Mouse (Mus musculus) B cell, adult 2 months (primary cell): ENCODE measurements around the gene Helt.

ENCODE experiments used
- DNase-seq, 2 experiments: peaks; one replicate each; pipeline ENCODE4 v3.0.0; 2022

Gene Helt

GRCm38 (mm10) chr8:46294181-46294892, at the start of gene Helt:
Gene Helt, minus strand, starts transcription at chr8:46294671.
- no peak for DNase-seq

GRCm38 (mm10) chr8:46342272-46342671, 47.8 kb upstream of the Helt start:
- DNase-seq: no peak

GRCm38 (mm10) chr8:46340381-46341273, 46.2 kb upstream of the Helt start:
- DNase-seq: peak in 1 of 2 experiments; percentile 18

DNA sequence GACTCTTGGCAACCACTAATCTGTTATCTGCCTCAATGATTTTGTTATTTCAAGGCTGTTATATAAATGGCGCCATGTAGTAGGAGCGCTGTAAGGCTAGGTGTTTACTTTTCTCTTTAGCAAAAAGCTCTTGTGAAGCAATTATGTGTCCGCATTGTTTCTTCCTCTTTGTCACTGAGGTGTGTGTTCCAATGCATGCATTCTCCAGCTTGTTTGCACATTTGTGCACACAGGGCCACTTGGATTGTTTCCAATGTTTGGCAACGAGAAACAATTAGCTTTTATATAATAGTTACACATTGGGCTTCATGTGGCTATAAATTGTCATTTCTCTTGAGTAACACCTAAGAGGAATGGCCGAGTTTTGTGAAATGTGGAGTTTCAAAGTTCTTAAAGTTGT, 44.8 kb upstream of the Helt start:
- no peak for DNase-seq

DNA sequence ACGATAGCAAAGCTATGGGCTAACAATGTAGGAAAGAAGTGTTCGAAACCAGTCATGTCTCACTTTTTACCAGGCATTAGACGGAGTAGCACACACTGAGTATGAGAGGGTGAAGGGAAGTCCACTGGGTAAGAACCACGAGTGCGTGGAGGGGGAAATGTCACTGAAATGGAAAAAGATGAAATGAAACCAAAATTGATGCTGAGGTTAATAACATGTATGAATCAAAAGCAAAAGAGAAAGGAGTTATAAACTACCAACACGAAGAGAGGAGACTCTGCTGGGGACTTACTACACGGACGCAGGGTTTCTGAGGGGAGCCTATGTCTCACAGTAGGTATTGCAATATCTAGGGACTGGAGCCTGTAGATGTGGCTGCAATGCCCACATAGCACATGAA, 41.9 kb upstream of the Helt start:
- peak; percentile 59 to 64 for DNase-seq

- no peak for DNase-seq
These were observed 38.1 kb upstream of the Helt start for GRCm38 (mm10) chr8:46332389-46333061.

DNA sequence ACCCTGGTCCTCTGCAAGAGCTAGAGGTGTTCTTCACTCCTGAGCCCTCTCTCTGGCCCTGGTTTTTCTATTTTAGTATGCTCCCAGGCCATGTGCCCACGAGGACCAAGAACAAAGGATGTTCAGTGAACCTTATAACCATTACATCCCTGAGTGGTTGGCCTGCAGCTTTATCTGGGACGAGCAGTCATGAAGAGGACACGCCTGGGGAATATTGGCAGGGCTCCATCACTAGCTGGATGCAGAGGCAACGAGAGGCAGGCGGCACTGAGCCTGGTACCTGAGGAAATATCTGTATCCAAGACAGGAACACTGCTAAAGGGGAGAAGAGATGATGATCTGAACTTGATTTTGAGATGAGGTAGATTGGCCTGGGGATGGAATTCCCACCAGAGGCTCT, 37.3 kb upstream of the Helt start:
- no peak for DNase-seq

DNA sequence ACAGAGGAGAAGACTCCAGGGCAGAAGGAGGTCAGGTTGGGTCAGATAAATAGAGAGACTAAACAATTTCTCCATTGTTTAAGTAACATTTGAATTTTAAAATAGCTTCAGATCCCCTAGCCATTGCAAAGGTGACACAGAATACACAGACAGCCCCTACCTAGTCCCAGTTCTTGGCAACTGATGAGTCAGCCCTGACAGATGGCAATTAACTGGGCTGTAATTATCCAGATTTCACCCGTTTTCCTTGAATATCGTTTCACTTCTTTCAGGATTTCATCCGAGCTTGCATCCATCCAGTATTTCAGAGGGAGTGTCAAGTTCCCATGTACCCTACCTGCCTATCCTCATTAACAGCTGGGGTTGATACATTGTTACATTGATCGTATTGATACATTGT, 34.9 kb upstream of the Helt start:
- no peak for DNase-seq

- DNase-seq: no peak
These were observed 32.8 kb upstream of the Helt start for GRCm38 (mm10) chr8:46327284-46327683.

DNA sequence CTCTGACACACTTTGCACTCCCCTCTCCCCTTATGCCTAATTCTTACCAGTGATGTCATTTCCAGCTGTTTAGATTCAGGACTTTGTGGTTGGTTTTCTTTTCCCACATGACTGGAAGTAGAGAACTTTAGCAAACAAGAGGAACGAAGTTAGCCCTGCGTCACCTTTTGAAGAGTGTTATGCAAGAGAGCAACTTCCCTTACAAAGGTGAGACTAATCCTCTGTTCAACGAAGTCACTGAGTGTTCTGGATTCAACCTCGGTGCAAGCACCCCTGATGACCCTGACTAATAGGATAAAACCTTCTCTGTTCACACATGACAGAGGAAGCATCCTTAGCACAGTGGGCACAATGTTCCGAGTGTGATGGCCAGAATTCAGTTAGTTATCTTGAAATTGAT, 32.2 kb upstream of the Helt start:
- DNase-seq: no peak

- DNase-seq: no peak
These were observed 30.2 kb upstream of the Helt start for GRCm38 (mm10) chr8:46324676-46325075.

- no peak for DNase-seq
These were observed 29.3 kb upstream of the Helt start for GRCm38 (mm10) chr8:46323672-46324191.

DNA sequence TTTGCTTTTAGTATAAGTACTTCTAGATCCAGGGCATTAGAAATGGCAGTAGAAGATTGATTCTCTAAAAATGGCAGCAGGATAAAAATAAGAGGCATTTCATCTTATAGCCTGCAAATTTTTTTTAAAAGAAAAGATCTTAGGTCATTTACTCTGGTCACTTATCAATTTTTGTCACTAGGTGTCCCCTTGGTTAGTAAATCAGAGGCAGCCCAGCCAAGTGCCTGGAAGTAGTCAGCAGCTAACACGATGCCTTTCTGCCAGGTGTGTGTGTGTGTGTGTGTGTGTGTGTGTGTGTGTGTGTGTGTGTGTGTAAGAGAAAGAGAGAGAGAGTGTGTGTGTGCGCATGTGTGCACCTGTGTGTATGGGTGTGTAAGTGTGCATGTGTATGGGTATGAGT, 28.4 kb upstream of the Helt start:
- DNase-seq: no peak

DNA sequence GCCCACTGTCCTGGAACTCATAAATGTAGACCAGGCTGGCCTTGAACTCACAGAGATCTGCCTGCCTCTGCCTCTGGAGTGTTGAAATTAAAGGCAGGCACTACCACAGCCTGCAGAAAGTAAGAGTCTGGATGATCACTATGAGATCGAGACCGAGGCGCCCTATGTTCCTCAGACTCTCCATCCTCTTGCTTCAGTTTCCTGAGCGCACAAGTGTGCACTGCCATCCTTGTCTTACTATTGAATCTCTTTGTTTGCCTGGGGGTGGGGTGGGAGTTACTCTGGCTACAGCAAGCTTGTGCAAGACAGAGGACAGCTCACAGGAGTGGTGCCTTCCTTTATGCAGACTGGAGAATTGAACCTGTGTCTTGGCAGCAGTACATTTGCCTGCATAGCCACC, 27.9 kb upstream of the Helt start:
- DNase-seq: no peak

DNA sequence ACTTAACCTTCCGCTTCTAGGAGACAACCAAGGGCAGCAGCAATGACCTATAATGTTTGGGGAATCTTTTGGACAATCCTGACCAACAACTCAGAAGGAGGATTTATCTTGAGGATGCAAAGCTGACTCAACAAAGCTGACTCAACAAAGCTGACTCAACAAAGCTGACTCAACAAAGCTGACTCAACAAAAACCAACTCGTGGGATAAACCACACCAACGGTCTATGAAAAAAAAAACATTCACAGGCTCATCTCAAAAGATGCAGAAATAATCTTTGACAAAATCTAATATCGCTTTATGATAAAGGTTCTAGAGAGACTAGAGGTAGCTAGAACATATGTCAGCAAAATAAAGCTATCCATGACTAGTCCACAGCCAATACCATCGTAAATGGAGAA, 24.3 kb upstream of the Helt start:
- DNase-seq: no peak

DNA sequence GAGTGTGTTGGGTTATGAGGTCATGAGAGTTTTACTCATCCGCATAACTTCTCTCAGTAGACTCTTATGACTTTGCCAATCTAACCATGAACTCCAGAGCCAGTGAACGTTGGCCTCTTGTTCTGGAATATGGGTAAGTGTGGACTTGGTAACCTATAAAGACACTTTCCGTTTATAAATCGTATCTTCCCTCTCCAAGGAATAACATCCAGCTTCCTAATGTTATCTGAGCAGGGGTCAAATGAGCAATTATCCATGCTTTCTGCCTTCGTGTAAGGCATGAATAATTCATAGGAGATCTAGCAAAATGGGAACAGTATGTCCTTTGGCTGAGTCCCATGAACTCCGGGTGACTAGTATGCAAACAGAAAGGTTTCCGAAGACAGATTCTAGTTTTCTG, 22.7 kb upstream of the Helt start:
- no peak for DNase-seq

- no peak for DNase-seq
These were observed 19.3 kb upstream of the Helt start for GRCm38 (mm10) chr8:46313798-46314197.

DNA sequence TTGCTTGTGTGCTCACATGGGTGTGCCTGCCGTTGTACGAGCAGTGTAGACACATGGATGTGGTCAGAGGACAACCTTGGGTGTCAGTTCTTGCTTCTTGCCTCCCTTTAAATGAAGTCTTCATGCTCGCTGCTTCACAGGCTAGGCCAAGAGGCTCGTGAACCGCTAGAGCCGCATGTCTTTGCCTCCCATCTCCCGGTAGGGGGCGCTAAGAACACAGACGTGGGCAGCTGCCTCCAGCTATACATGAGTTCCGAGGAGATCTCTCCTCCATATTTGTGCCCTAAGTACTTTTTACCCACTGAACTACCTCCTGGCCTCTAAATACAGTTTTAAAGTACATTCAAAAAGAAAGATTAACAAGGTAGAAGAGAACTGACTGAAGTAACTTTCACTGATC, 16.7 kb upstream of the Helt start:
- peak; percentile 88 to 90 for DNase-seq

GRCm38 (mm10) chr8:46308189-46308588, 13.7 kb upstream of the Helt start:
- no peak for DNase-seq

DNA sequence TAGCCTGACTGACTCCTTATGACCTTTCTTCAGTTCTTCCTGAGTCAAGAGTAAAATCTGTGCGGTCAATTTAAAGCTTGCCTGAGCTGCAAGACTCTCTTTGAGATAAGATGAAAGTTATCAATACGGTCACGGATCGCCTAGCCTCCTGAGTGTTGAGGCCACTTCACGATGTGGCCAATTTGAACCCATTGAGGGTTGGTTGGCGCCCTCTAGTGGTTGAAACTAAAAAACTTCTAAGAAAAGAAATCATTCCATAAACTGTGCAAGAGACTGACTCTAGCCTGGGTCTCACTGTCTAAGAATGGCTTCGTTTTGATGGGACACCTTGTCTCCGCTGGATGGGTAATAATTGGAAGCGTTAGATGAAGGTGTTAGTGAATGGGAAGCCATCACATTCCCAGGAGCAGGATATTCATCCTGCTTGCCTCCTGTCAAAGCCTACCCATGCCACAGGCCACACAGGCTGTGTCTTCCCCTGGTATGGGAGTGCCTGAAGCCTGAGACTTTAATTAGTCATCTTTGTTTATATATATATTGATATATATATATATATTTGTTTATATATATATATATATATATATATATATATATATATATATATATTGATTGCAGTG, 11.4 kb upstream of the Helt start:
- peak; percentile 51 to 58 for DNase-seq

GRCm38 (mm10) chr8:46302121-46302520, 7.7 kb upstream of the Helt start:
- no peak for DNase-seq

- DNase-seq: no peak
These were observed 4.4 kb upstream of the Helt start for GRCm38 (mm10) chr8:46298847-46299246.

DNA sequence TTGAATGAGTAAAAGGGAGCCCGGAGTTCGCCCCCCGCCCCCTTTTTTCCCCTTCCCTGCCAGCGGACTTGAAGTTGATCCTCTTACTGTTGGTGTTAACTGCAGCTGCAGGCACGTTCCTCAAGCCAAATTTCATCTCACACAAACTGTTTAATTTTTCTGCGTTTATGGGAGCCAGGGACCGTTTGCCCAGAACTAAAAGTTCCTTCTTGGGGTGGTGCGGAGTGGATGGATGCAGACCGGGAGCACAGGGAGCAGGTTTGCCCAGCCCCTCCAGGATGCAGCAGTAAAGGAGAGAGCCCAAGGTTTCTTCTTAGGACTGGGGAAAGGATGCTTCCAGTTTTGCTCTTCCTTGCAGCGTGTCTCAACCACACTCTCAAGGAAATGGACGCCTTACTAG, 2.1 kb upstream of the Helt start:
- no peak for DNase-seq
